ENCODE assay signal across 8 mouse cellular contexts in genomic region chr10:75316908-75317761, GRCm38 (mm10). TPM values are rescaled to one million over a fixed set of nuclear protein-coding genes. Genes with fewer than 3 reads are reported as not detected.
DNase-seq lines count a peak whose midpoint lies in the region; ATAC-seq and TF ChIP-seq lines count a peak whose summit lies in the region.

No protein-coding gene starts in this region.

- POLR2A ChIA-PET in Patski (lab: Charles Lee): no interaction called here

- H3K9me3 ChIP-seq in heart, embryonic 10.5 days: no peaks in the 10 kb centered on the region
- no peaks in the 10 kb centered on the region for H3K9me3 ChIP-seq in kidney, embryonic 14.5 days (ENCODE audit: control insufficient read depth, low read length)
- H3K9me3 ChIP-seq in lung, embryonic 16.5 days (ENCODE audit: control insufficient read depth, low read length): no peaks in the 10 kb centered on the region

- WGBS in heart, embryonic 10.5 days: under 1% methylated on average over 81 of the region's 81 CpGs
- WGBS in kidney, embryonic 14.5 days: under 1% methylated on average over 69 of the region's 81 CpGs
- WGBS in lung, embryonic 16.5 days: under 1% methylated on average over 75 of the region's 81 CpGs

- peak overlapping the region; percentile 70 for H3K4me3 ChIP-seq in heart, embryonic 10.5 days
- H3K4me3 ChIP-seq in kidney, embryonic 14.5 days (ENCODE audit: low read length): peak overlapping the region; percentile 46
- H3K4me3 ChIP-seq in lung, embryonic 16.5 days (ENCODE audit: low read length): peak overlapping the region; percentile 57

- H3K9ac ChIP-seq in kidney, embryonic 14.5 days (ENCODE audit: low read depth, low read length): peak overlapping the region; percentile 55
- H3K9ac ChIP-seq in lung, embryonic 16.5 days (ENCODE audit: low read length): peak overlapping the region; percentile 68

- H3K36me3 ChIP-seq in heart, embryonic 10.5 days: peaks cover 4% of the 10 kb centered on the region; the same call in 1 of the 2 replicates
- H3K36me3 ChIP-seq in kidney, embryonic 14.5 days (ENCODE audit: control insufficient read depth, insufficient read depth, low read length): no peaks in the 10 kb centered on the region
- no peaks in the 10 kb centered on the region for H3K36me3 ChIP-seq in lung, embryonic 16.5 days (ENCODE audit: control insufficient read depth, insufficient read depth, low read length)

- peak overlapping the region; percentile 68 for H3K4me2 ChIP-seq in kidney, embryonic 14.5 days (replicated peaks; ENCODE audit: low read depth, low read length)
- peak overlapping the region; percentile 81 for H3K4me2 ChIP-seq in lung, embryonic 16.5 days (ENCODE audit: low read depth, low read length)

- CTCF ChIA-PET in Patski (lab: Charles Lee): interaction anchor here (0.9 to 1.6 kb wide), 3 partner anchors 120 to 170 kb away, joined by 3 to 4 read pairs (median 3); no protein-coding TSS in a partner anchor

- in situ Hi-C loops in Patski (cut with MboI; ENCODE audit: low pct_unique_long_range_greater_than_20kb): loop anchor here (5.0 to 10.0 kb wide), 2 partner anchors 120 to 168 kb away; no protein-coding TSS in a partner anchor

- peak; percentile 69 for DNase-seq in 416B (ENCODE audit: low read depth)
- DNase-seq in Patski (ENCODE audit: low read depth, low spot score): no peak
- DNase-seq in embryo, embryonic 9.5 days (ENCODE audit: extremely low spot score): peak; percentile 77
- peak; percentile 83 for DNase-seq in heart, embryonic 10.5 days (ENCODE audit: low spot score)
- DNase-seq in thymus, postnatal 10 days (ENCODE audit: low spot score in 2 of 2): peak; percentile 66 to 87

- no peak for TF ChIP-seq CTCF in Patski (IDR thresholded peaks at IDR 0.05)

- peak; percentile 82 for ATAC-seq in Patski
- ATAC-seq in kidney, embryonic 14.5 days (ENCODE audit: low FRiP score, low TSS enrichment): peak; percentile 68
- ATAC-seq in lung, embryonic 16.5 days (ENCODE audit: low read depth): peak; percentile 81
- ATAC-seq in neutrophil, adult 5-6 weeks (ENCODE audit: extremely low read depth, insufficient number of reproducible peaks, low FRiP score, poor library complexity, severe bottlenecking): peak; percentile 44

- peaks cover 44% of the 10 kb centered on the region for H3K4me1 ChIP-seq in heart, embryonic 10.5 days
- H3K4me1 ChIP-seq in kidney, embryonic 14.5 days (ENCODE audit: control insufficient read depth, insufficient read depth, low read length): peaks cover 20% of the 10 kb centered on the region
- H3K4me1 ChIP-seq in lung, embryonic 16.5 days (replicated peaks; ENCODE audit: control insufficient read depth, insufficient read depth, low read length): peaks cover 24% of the 10 kb centered on the region

- peak overlapping the region; percentile 83 for H3K27ac ChIP-seq in heart, embryonic 10.5 days
- peak overlapping the region; percentile 37; the same call in 1 of the 2 replicates for H3K27ac ChIP-seq in kidney, embryonic 14.5 days (ENCODE audit: low read depth, low read length)
- H3K27ac ChIP-seq in lung, embryonic 16.5 days (ENCODE audit: low read length): peak overlapping the region; percentile 34

- peaks cover 12% of the 10 kb centered on the region for H3K27me3 ChIP-seq in Patski
- peaks cover 54% of the 10 kb centered on the region for H3K27me3 ChIP-seq in heart, embryonic 10.5 days (ENCODE audit: insufficient read depth, poor library complexity, severe bottlenecking)
- peaks cover 19% of the 10 kb centered on the region for H3K27me3 ChIP-seq in kidney, embryonic 14.5 days (ENCODE audit: control insufficient read depth, insufficient read depth, low read length)
- peaks cover 6% of the 10 kb centered on the region; the same call in 1 of the 2 replicates for H3K27me3 ChIP-seq in lung, embryonic 16.5 days (ENCODE audit: control insufficient read depth, insufficient read depth, low read depth, low read length)

RNA-seq across cellular contexts. Expression of gene Adora2a, which starts 0.5 kb away (rescaled TPM):
- polyA plus RNA-seq in Patski (2021): 0.83 TPM
- 3.5 and 3.6 TPM in 2 replicates for polyA plus RNA-seq in heart, embryonic 10.5 days (2016; fragmentation: Nextera tagmentation; extraction: Ambion mirVana)
- polyA plus RNA-seq in kidney, embryonic 14.5 days (2014; fragmentation: Nextera tagmentation; extraction: Ambion mirVana): 5.3 and 7.1 TPM in 2 replicates
- 8.9 and 9.2 TPM in 2 replicates for polyA plus RNA-seq in lung, embryonic 16.5 days (2015; fragmentation: Nextera tagmentation; extraction: Ambion mirVana)
- total RNA-seq in neutrophil, adult 5-6 weeks (2017): 2.9 and 3.1 TPM in 2 replicates
